Mouse (Mus musculus): ENCODE results near the gene Gale.

DNA sequence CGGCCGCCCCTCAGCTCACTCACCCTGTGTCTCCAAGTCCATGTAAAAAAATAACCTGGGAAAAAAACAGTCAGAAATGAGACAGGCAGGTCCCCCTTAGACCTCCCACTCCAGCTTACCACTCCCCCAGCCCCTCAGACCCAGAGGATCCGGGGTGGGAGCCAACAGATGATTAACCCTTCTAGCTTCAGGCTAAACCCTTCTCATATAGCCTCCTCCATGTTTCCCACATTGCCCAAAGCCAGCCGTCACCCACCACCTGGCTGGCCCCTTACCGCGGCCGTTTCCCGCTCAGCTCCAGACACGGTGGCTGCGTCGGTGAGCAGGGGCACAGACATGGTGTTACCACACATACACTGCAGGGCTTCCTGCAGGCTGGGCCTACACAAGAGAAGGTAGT, 7.1 kb downstream of the Gale start:
- no peak for TF ChIP-seq POLR2A (IDR thresholded peaks at IDR 0.05; ENCODE audit: low read depth, low read length)
- no peak for TF ChIP-seq GABPA (IDR thresholded peaks at IDR 0.05; ENCODE audit: insufficient replicate concordance, low read depth, low read length)
- no peak for TF ChIP-seq CTCF (conservative IDR thresholded peaks at IDR 0.05 in 1 of 2, IDR thresholded peaks at IDR 0.05 in 1 of 2; ENCODE audit: low read depth in 2 of 2, low read length in 2 of 2)

Measured in CH12.LX (cell line).